Mouse (Mus musculus) intestine, postnatal 0 days (tissue): Measurements from ENCODE around the gene Taf1d. TPM values are rescaled to one million over a fixed set of nuclear protein-coding genes. Genes with fewer than 3 reads are reported as not detected.

Experiments used
- ATAC-seq: fragments of 200-750 bp; cut with Nextera tagmentation; 2 replicates; pipeline ENCODE4 v1.8.0; 2017; ENCODE audit warnings: mild to moderate bottlenecking, moderate TSS enrichment, moderate library complexity
- H3K27ac ChIP-seq: fragments of 300-500 bp; sonication (generic); 2 replicates; pipeline ENCODE4 v1.5.1; 2014; ENCODE audit warnings: mild to moderate bottlenecking, low read depth, low read length, moderate library complexity
- H3K27me3 ChIP-seq: fragments of 300-500 bp; sonication (generic); replicated peaks from 2 replicates; pipeline ENCODE4 v1.6.1; 2014; ENCODE audit warnings: low read length, mixed read lengths; ENCODE audit not compliant: control insufficient read depth, insufficient read depth
- H3K36me3 ChIP-seq: fragments of 300-500 bp; sonication (generic); 2 replicates; pipeline ENCODE4 v1.6.1; 2014; ENCODE audit warnings: mild to moderate bottlenecking, moderate library complexity; ENCODE audit not compliant: control insufficient read depth, insufficient read depth
- H3K4me1 ChIP-seq: fragments of 300-500 bp; sonication (generic); replicated peaks from 2 replicates; pipeline ENCODE4 v1.6.1; 2014; ENCODE audit warnings: antibody characterized with exemption, low read length, mixed read lengths; ENCODE audit not compliant: control insufficient read depth, insufficient read depth
- H3K4me2 ChIP-seq: fragments of 300-500 bp; sonication (generic); replicated peaks from 2 replicates; pipeline ENCODE4 v1.6.1; 2014; ENCODE audit warnings: low read depth, mild to moderate bottlenecking, moderate library complexity
- H3K4me3 ChIP-seq: fragments of 300-500 bp; sonication (generic); 2 replicates; pipeline ENCODE4 v1.5.1; 2014; ENCODE audit warnings: low read depth, low read length
- H3K9ac ChIP-seq: fragments of 300-500 bp; sonication (generic); 2 replicates; pipeline ENCODE4 v1.6.1; 2014; ENCODE audit warnings: mild to moderate bottlenecking, low read depth, low read length
- H3K9me3 ChIP-seq: fragments of 300-500 bp; sonication (generic); 2 replicates; pipeline ENCODE4 v1.6.1; 2016; ENCODE audit warnings: mixed run types; ENCODE audit not compliant: control insufficient read depth
- CTCF ChIP-seq: sonication (generic); IDR thresholded peaks from 2 replicates; pipeline ENCODE4 v1.5.1; 2016; ENCODE audit warnings: low read depth, mild to moderate bottlenecking, control low read depth, antibody characterized with exemption, moderate library complexity
- WGBS: fragments of 180-500 bp; shearing (Covaris S2); extraction: QIAGEN DNeasy Blood & Tissue Kit; methylation state at CpG from one replicate; pipeline ENCODE4 v1.1.7; 2014; 5-methylcytosine and 5-hydroxymethylcytosine counted together
- polyA plus RNA-seq: library from polyadenylated mRNA; unstranded; fragments of >200 nt; fragmentation: Nextera tagmentation; extraction: Ambion mirVana; gene quantifications from 2 replicates; pipeline ENCODE4 v1.2.1, GENCODE M21; 2015

Taf1d gene
- polyA plus RNA-seq, 1 experiment from 2014 or later, result 41.5 TPM

DNA sequence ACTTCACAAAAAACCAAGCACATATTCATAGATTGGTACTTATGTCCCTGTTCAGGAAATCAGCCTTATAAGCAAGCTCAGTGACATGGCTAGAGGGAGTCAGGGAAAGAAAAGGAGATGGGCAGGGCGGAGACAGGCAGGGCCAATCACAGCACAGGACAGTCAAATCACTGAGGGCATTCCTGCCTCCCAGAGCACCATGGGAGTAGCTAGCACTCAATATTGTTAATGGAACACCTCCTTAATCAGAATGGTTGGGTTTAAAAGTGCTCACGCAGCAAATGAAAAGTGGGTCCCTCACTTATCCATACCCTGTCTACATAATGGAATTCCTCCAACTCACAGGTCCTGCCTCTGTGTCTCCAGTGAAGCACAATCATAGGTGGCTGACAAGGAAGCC lies 3.1 kb upstream of the Taf1d start:
- no peak for TF ChIP-seq CTCF
- Histone ChIP-seq H3K4me2 (no peak overlapping the region), H3K36me3 (no peaks in the 10 kb centered on the region), H3K27me3 (no peaks in the 10 kb centered on the region), H3K9me3 (no peaks in the 10 kb centered on the region), H3K4me3 (no peak overlapping the region), H3K4me1 (no peaks in the 10 kb centered on the region), H3K27ac (no peak overlapping the region), H3K9ac (no peak overlapping the region)
- no peak for ATAC-seq
- 83% methylated on average over 2 of the region's 2 CpGs for WGBS

DNA sequence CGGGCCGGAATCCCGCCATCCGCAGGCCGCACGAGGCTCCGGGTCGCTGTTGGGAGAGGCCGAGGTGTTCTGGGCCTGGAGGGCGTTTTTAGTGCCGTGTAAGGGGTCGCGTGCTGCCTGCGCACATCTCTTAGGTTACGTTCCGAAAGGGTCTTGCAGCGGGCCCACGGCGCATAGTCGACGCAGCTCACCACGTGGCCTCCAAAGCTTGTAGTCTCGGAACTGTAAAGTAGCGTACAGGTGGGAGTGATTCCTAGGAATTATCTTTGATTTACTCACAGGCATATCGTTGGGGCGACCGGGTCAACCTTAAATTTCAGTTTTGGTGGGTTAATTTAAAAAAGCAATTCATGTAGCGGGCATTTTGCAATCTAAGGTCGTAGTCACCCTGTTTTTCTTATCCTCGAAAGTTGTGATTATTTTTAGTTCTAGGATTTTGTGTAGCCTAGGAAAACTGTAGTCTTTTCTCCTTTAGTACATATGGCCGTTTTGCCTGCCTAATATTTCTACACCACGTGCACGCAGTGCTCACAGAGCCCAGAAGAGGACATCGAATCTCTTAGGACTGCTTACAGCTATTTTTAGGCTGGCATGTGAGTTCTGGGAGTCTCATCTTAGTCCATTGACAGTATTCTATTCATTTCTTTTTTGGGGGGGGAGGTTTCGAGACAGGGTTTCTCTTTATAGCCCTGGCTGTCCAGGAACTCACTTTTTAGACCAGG lies 545 bp downstream of the Taf1d start, which contains the start of gene 4931406C07Rik:
Gene 4931406C07Rik, minus strand, starts transcription at position 51 of the 722 bp plus-strand sequence.
- peak; percentile 35 for ATAC-seq
- no peaks in the 10 kb centered on the region for H3K9me3 ChIP-seq

DNA sequence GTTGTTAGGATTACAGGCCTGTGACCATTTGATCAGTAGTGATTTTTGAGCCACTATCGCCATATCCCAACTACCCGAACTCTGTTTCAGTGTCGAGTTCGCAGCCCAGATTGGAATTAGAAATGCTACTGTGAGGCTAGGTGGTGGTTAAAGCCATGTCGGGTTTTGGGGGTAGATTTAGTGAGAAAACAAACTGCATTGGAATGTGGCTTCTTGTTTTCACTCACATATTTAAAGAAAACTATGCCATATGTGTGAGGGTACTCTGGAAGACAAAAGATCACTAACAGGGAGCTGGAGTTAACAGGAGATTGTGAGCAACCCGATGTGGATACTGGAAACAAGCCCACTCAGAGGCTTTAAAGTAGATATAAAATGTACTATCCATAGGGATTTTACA lies 1.2 kb downstream of the Taf1d start:
- Histone ChIP-seq H3K9me3 (no peaks in the 10 kb centered on the region), H3K9ac (peak overlapping the region; percentile 80), H3K27me3 (no peaks in the 10 kb centered on the region), H3K4me2 (peak overlapping the region; percentile 82), H3K27ac (no peak overlapping the region), H3K4me1 (no peaks in the 10 kb centered on the region), H3K4me3 (peak overlapping the region; percentile 73), H3K36me3 (peaks cover 23% of the 10 kb centered on the region)
- WGBS, result 4% methylated on average over 6 of the region's 6 CpGs
- ATAC-seq, result no peak
- TF ChIP-seq CTCF, result no peak

More for the DNA sequence above, 545 bp downstream of the Taf1d start, which contains the start of gene 4931406C07Rik:
- Histone ChIP-seq H3K36me3 (peaks cover 18% of the 10 kb centered on the region), H3K4me1 (no peaks in the 10 kb centered on the region), H3K27me3 (no peaks in the 10 kb centered on the region), H3K9ac (peak within 1 kb of the TSS; percentile 80), H3K4me3 (peak within 1 kb of the TSS; percentile 73), H3K27ac (peak within 1 kb of the TSS; percentile 81), H3K4me2 (peak within 1 kb of the TSS; percentile 82)
- WGBS, result under 1% methylated on average over 35 of the region's 35 CpGs
- TF ChIP-seq CTCF, result no peak

DNA sequence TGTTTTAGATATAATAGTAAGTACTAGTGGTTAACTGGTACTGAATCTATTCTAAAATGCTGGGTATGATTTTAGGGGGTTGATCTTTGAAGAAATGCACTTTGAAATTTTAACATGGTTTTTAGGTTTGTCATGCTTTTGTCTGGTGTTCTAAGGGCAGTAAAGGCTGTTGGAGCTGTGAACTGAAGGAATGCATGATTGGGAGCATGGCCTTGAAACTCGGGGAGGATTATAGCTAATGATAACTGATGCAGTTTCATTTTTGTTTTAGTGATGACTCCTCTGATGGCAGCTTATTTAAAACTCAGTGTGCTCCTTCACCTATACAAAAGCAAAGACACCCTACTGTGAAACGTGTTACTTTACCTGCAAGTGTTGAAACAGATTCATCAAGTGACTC lies 2.2 kb downstream of the Taf1d start:
- H3K4me3 ChIP-seq, result no peak overlapping the region
- no peaks in the 10 kb centered on the region for H3K4me1 ChIP-seq
- ATAC-seq, result no peak
- H3K4me2 ChIP-seq, result peak overlapping the region; percentile 82; the same call in 1 of the 2 replicates
- peaks cover 31% of the 10 kb centered on the region for H3K36me3 ChIP-seq
- no peak overlapping the region for H3K9ac ChIP-seq
- no peak overlapping the region for H3K27ac ChIP-seq
- no peak for TF ChIP-seq CTCF
- no peaks in the 10 kb centered on the region for H3K9me3 ChIP-seq
- H3K27me3 ChIP-seq, result no peaks in the 10 kb centered on the region
- WGBS, result 32% methylated on average over 2 of the region's 2 CpGs

DNA sequence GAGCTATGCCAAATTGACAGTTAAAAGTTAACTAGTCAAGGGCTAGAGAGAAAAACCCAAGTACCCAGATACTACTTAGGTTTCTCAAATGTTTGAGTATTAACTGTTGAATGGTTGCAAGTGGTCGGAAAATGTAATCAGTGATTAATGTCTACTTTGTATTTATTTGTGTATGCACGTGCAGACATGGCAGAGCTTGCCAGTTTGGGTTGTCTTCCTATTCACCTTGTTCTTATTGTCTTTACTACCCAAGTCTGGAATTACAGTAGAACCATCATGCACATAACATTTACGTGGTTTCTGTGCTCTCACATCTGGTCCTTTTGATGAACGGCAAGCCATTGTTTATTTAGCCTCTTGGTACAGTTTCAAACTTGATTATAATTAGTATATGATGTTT lies 3.4 kb downstream of the Taf1d start:
- no peak for TF ChIP-seq CTCF
- WGBS, result 39% methylated on average over 4 of the region's 4 CpGs
- Histone ChIP-seq H3K4me1 (no peaks in the 10 kb centered on the region), H3K9me3 (no peaks in the 10 kb centered on the region), H3K36me3 (peaks cover 42% of the 10 kb centered on the region), H3K27me3 (no peaks in the 10 kb centered on the region), H3K4me3 (no peak overlapping the region), H3K27ac (no peak overlapping the region), H3K4me2 (peak overlapping the region; percentile 30; the same call in 1 of the 2 replicates), H3K9ac (no peak overlapping the region)
- ATAC-seq, result no peak

DNA sequence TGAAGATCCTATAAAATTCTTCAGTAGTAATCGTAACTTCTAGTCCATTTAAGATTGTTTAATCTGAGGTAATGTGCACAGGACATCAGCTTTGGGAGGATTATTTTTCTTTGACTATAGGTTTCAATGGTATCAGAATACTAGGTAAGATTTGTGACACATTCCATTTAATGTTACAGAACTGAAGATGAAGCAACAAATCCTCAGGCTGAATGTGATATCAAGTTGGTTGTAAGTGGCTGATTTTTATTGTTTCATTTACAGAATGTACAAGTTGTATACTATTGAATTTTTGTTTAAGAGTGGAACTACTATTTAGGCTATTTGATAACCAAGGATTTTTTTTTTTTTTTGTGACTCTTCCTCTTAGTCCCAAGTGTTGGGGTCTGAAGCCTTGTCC lies 4.2 kb downstream of the Taf1d start:
- Histone ChIP-seq H3K4me2 (no peak overlapping the region), H3K27ac (no peak overlapping the region), H3K36me3 (peaks cover 48% of the 10 kb centered on the region), H3K9ac (no peak overlapping the region), H3K4me1 (no peaks in the 10 kb centered on the region), H3K4me3 (no peak overlapping the region), H3K27me3 (no peaks in the 10 kb centered on the region), H3K9me3 (no peaks in the 10 kb centered on the region)
- TF ChIP-seq CTCF, result no peak
- ATAC-seq, result no peak
- WGBS, result 63% methylated on average over 1 of the region's 1 CpGs
